Mouse (Mus musculus) splenic B cell, adult 2 months (primary cell): ENCODE data around the gene Nt5c.
"Not testable (repeated sequence)": the region's sequence is repeated elsewhere in the genome, so short reads cannot be mapped to it uniquely, and the experiment has no call there.

Experiments used
- DNase-seq: peaks from one replicate; pipeline ENCODE4 v3.0.0-alpha.2; 2011; ENCODE audit warnings: low read depth, low spot score
- H3K27me3 ChIP-seq: 2 replicates; pipeline ENCODE4 v1.6.1; 2012; ENCODE audit warnings: mild to moderate bottlenecking, low read length, moderate library complexity, mixed read lengths; ENCODE audit not compliant: control insufficient read depth, poor library complexity, insufficient read depth, severe bottlenecking
- H3K36me3 ChIP-seq: 2 replicates; pipeline ENCODE4 v1.6.1; 2012; ENCODE audit warnings: mild to moderate bottlenecking, low read length, moderate library complexity, mixed read lengths; ENCODE audit not compliant: control insufficient read depth, poor library complexity, insufficient read depth, severe bottlenecking

Gene Nt5c

GRCm38 (mm10) chr11:115515021-115515420, 23.4 kb upstream of the Nt5c start:
- peak; percentile 25 for DNase-seq
- Histone ChIP-seq H3K27me3 (no peaks in the 10 kb centered on the region), H3K36me3 (no peaks in the 10 kb centered on the region)

GRCm38 (mm10) chr11:115514238-115514663, 22.6 kb upstream of the Nt5c start, which contains the start of gene Jpt1:
TSS of gene Jpt1 (minus strand) at chr11:115514387.
- DNase-seq = peak; percentile 98
- Histone ChIP-seq H3K36me3 (no peaks in the 10 kb centered on the region), H3K27me3 (no peaks in the 10 kb centered on the region)

GRCm38 (mm10) chr11:115513271-115514237, 21.9 kb upstream of the Nt5c start:
- DNase-seq = peak; percentile 43
- no peaks in the 10 kb centered on the region for H3K27me3 ChIP-seq
- no peaks in the 10 kb centered on the region for H3K36me3 ChIP-seq

GRCm38 (mm10) chr11:115512407-115513183, 20.9 kb upstream of the Nt5c start:
- Histone ChIP-seq H3K36me3 (no peaks in the 10 kb centered on the region), H3K27me3 (no peaks in the 10 kb centered on the region)
- peak; percentile 81 for DNase-seq

- no peaks in the 10 kb centered on the region for H3K36me3 ChIP-seq
- DNase-seq = no peak
- no peaks in the 10 kb centered on the region for H3K27me3 ChIP-seq
Measured at GRCm38 (mm10) chr11:115512004-115512403, 20.3 kb upstream of the Nt5c start.

- H3K27me3 ChIP-seq = no peaks in the 10 kb centered on the region
- no peaks in the 10 kb centered on the region for H3K36me3 ChIP-seq
- no peak for DNase-seq
Measured at GRCm38 (mm10) chr11:115511121-115511520, 19.5 kb upstream of the Nt5c start.

- DNase-seq = no peak
- H3K27me3 ChIP-seq = no peaks in the 10 kb centered on the region
- H3K36me3 ChIP-seq = no peaks in the 10 kb centered on the region
Measured at GRCm38 (mm10) chr11:115510507-115510888, 18.8 kb upstream of the Nt5c start.

GRCm38 (mm10) chr11:115509773-115510506, 18.3 kb upstream of the Nt5c start:
- no peaks in the 10 kb centered on the region for H3K27me3 ChIP-seq
- H3K36me3 ChIP-seq = no peaks in the 10 kb centered on the region
- DNase-seq = no peak

- H3K36me3 ChIP-seq = no peaks in the 10 kb centered on the region
- DNase-seq = peak; percentile 26
- H3K27me3 ChIP-seq = no peaks in the 10 kb centered on the region
Measured at GRCm38 (mm10) chr11:115508061-115508460, 16.4 kb upstream of the Nt5c start.

- peaks cover 4% of the 10 kb centered on the region for H3K36me3 ChIP-seq
- no peaks in the 10 kb centered on the region for H3K27me3 ChIP-seq
- no peak for DNase-seq
Measured at GRCm38 (mm10) chr11:115506586-115506985, 14.9 kb upstream of the Nt5c start.

GRCm38 (mm10) chr11:115502636-115503035, 11.0 kb upstream of the Nt5c start:
- H3K27me3 ChIP-seq = no peaks in the 10 kb centered on the region
- no peak for DNase-seq
- H3K36me3 ChIP-seq = peaks cover 15% of the 10 kb centered on the region

GRCm38 (mm10) chr11:115496559-115496958, 4.9 kb upstream of the Nt5c start:
- not testable (repeated sequence) for DNase-seq, H3K27me3 ChIP-seq
- H3K36me3 ChIP-seq = peaks cover 13% of the 10 kb centered on the region

- H3K27me3 ChIP-seq = no peaks in the 10 kb centered on the region
- DNase-seq = no peak
Measured at GRCm38 (mm10) chr11:115492387-115492786, 725 bp upstream of the Nt5c start.

More at GRCm38 (mm10) chr11:115492387-115492786, 725 bp upstream of the Nt5c start:
- peaks cover 2% of the 10 kb centered on the region for H3K36me3 ChIP-seq
